Mouse (Mus musculus): ENCODE results near the gene Apaf1.

DNA sequence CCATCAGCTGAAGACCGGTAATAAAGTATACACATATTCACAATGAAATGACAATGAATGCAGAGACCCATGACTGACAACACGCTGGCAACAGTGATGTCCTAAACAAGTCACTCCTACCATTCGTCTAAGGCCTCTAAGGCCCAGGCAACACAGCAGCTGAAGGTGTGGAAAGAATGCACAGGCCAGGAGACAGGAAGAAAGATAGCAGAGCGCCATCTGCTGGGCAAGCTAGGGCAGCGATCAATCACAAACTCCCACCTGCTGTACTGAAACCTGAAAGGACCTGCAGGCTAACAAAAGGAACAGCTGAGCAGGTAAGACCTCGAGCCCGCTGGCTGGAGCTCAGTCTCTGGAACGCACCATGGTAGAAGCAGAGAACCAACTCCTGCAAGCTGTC is 48.6 kb downstream of the Apaf1 start:
- TF ChIP-seq CTCF (IDR thresholded peaks at IDR 0.05; ENCODE audit: low read depth, low read length), result peak; percentile 92
- no peak for TF ChIP-seq POLR2A (IDR thresholded peaks at IDR 0.05; ENCODE audit: extremely low read depth, insufficient read depth, low read length)
